ENCODE assay signal across 16 mouse cellular contexts in genomic region chr13:31004458-31004857, GRCm38 (mm10). TPM values are rescaled to one million over a fixed set of nuclear protein-coding genes. Genes with fewer than 3 reads are reported as not detected.
DNase-seq lines count a peak whose midpoint lies in the region; ATAC-seq and TF ChIP-seq lines count a peak whose summit lies in the region.
"Had no signal": no experiment of that assay in that cellular context is flagged by ENCODE, and none has a peak within 500 bp of the region (broad histone marks: within the 10 kb centered on the region; RNA-seq: fewer than 3 reads in every experiment).

No protein-coding gene starts in this region.

- H3K9ac ChIP-seq in heart, embryonic 13.5 days, result no peak overlapping the region
- H3K9ac ChIP-seq in intestine, embryonic 14.5 days (ENCODE audit: low read length), result no peak overlapping the region
- H3K9ac ChIP-seq in stomach, embryonic 14.5 days (replicated peaks; ENCODE audit: low read depth, low read length), result no peak overlapping the region
- H3K9ac ChIP-seq: limb, embryonic 15.5 days had no signal

- H3K4me2 ChIP-seq in heart, embryonic 13.5 days, result peak overlapping the region; percentile 31; the same call in 1 of the 2 replicates
- peak overlapping the region; percentile 27 for H3K4me2 ChIP-seq in intestine, embryonic 14.5 days (ENCODE audit: low read length)
- peak overlapping the region; percentile 22 for H3K4me2 ChIP-seq in stomach, embryonic 14.5 days (replicated peaks; ENCODE audit: low read depth, low read length)
- H3K4me2 ChIP-seq: limb, embryonic 15.5 days had no signal

- H3K4me3 ChIP-seq in heart, embryonic 13.5 days, result no peak overlapping the region
- no peak overlapping the region for H3K4me3 ChIP-seq in heart, embryonic 10.5 days
- H3K4me3 ChIP-seq in lung, adult 2 months (replicated peaks; ENCODE audit: extremely low read depth, low read depth, low read length), result peak overlapping the region; percentile 24
- H3K4me3 ChIP-seq in intestine, embryonic 14.5 days (ENCODE audit: low read depth, low read length), result no peak overlapping the region
- H3K4me3 ChIP-seq in stomach, embryonic 14.5 days (ENCODE audit: low read depth, low read length), result no peak overlapping the region
- H3K4me3 ChIP-seq: erythroblast, embryonic 14.5 days; limb, embryonic 15.5 days; midbrain, embryonic 10.5 days had no signal

- H3K36me3 ChIP-seq in heart, embryonic 13.5 days, result no peaks in the 10 kb centered on the region
- no peaks in the 10 kb centered on the region for H3K36me3 ChIP-seq in heart, embryonic 10.5 days
- no peaks in the 10 kb centered on the region for H3K36me3 ChIP-seq in intestine, embryonic 14.5 days (ENCODE audit: control insufficient read depth, insufficient read depth, low read length)
- no peaks in the 10 kb centered on the region for H3K36me3 ChIP-seq in stomach, embryonic 14.5 days (ENCODE audit: control insufficient read depth, insufficient read depth, low read length)
- H3K36me3 ChIP-seq: G1E; limb, embryonic 15.5 days; midbrain, embryonic 10.5 days had no signal

- H3K27ac ChIP-seq in heart, embryonic 13.5 days (replicated peaks), result no peak overlapping the region
- no peak overlapping the region for H3K27ac ChIP-seq in heart, embryonic 10.5 days
- no peak overlapping the region for H3K27ac ChIP-seq in intestine, embryonic 14.5 days (ENCODE audit: low read depth)
- no peak overlapping the region for H3K27ac ChIP-seq in stomach, embryonic 14.5 days (ENCODE audit: low read length)
- H3K27ac ChIP-seq: limb, embryonic 15.5 days; midbrain, embryonic 10.5 days had no signal

- no peak for ATAC-seq in heart, embryonic 13.5 days (ENCODE audit: extremely low read depth, insufficient number of reproducible peaks, low FRiP score, low TSS enrichment)
- no peak for ATAC-seq in intestine, embryonic 14.5 days (replicated peaks; ENCODE audit: low FRiP score, low TSS enrichment, low read depth)
- 0 out of 2 replicates have a peak, but pooled peaks have one; percentile 23 for ATAC-seq in stomach, embryonic 14.5 days (ENCODE audit: insufficient number of reproducible peaks, insufficient read depth, low FRiP score, low read depth)

- no peak for DNase-seq in heart, embryonic 10.5 days (ENCODE audit: low spot score)
- no peak for DNase-seq in lung, adult 2 months
- DNase-seq in lung, postnatal 36 days, result no peak
- DNase-seq in intestine, embryonic 14.5 days (ENCODE audit: low spot score), result no peak
- no peak for DNase-seq in left cerebral cortex, adult 9 months (ENCODE audit: low spot score in 2 of 2)
- DNase-seq in cerebellum, adult 8-10 months, result no peak
- DNase-seq: cerebellum, adult 2 months; kidney, adult 18-20 months; thymus, postnatal 14 days had no signal

- no peaks in the 10 kb centered on the region for H3K9me3 ChIP-seq in heart, embryonic 13.5 days
- no peaks in the 10 kb centered on the region for H3K9me3 ChIP-seq in heart, embryonic 10.5 days
- no peaks in the 10 kb centered on the region for H3K9me3 ChIP-seq in intestine, embryonic 14.5 days (ENCODE audit: control insufficient read depth, low read length)
- H3K9me3 ChIP-seq in stomach, embryonic 14.5 days (ENCODE audit: control insufficient read depth, low read depth, low read length), result no peaks in the 10 kb centered on the region
- H3K9me3 ChIP-seq: G1E; limb, embryonic 15.5 days; midbrain, embryonic 10.5 days had no signal

- H3K4me1 ChIP-seq in heart, embryonic 13.5 days, result no peaks in the 10 kb centered on the region
- no peaks in the 10 kb centered on the region for H3K4me1 ChIP-seq in heart, embryonic 10.5 days
- H3K4me1 ChIP-seq in lung, adult 2 months (ENCODE audit: control insufficient read depth, insufficient read depth, low read length), result peaks cover 6% of the 10 kb centered on the region; the same call in 1 of the 2 replicates
- no peaks in the 10 kb centered on the region for H3K4me1 ChIP-seq in intestine, embryonic 14.5 days (replicated peaks; ENCODE audit: control insufficient read depth, insufficient read depth, low read length)
- H3K4me1 ChIP-seq in stomach, embryonic 14.5 days (ENCODE audit: control insufficient read depth, insufficient read depth, low read length), result no peaks in the 10 kb centered on the region
- H3K4me1 ChIP-seq: midbrain, embryonic 10.5 days had no signal

- TF ChIP-seq CTCF in lung, adult 2 months (IDR thresholded peaks at IDR 0.05; ENCODE audit: insufficient read depth, low read length), result no peak

- WGBS in heart, embryonic 13.5 days, result 42% methylated on average over 12 of the region's 12 CpGs
- WGBS in heart, embryonic 10.5 days, result 57% methylated on average over 12 of the region's 12 CpGs
- WGBS in lung, adult 2 months, result 28% methylated on average over 12 of the region's 12 CpGs
- 45% methylated on average over 12 of the region's 12 CpGs for WGBS in intestine, embryonic 14.5 days
- WGBS in stomach, embryonic 14.5 days, result 30% methylated on average over 12 of the region's 12 CpGs

- TF ChIP-seq POLR2A in lung, adult 2 months (IDR thresholded peaks at IDR 0.05; ENCODE audit: borderline replicate concordance, extremely low read depth, low read depth, low read length), result no peak

- no peaks in the 10 kb centered on the region for H3K27me3 ChIP-seq in heart, embryonic 13.5 days (replicated peaks)
- no peaks in the 10 kb centered on the region for H3K27me3 ChIP-seq in heart, embryonic 10.5 days (ENCODE audit: insufficient read depth, poor library complexity, severe bottlenecking)
- no peaks in the 10 kb centered on the region for H3K27me3 ChIP-seq in intestine, embryonic 14.5 days (replicated peaks; ENCODE audit: control insufficient read depth, insufficient read depth, low read length)
- no peaks in the 10 kb centered on the region for H3K27me3 ChIP-seq in stomach, embryonic 14.5 days (ENCODE audit: control insufficient read depth, insufficient read depth, low read length)
- H3K27me3 ChIP-seq: limb, embryonic 15.5 days had no signal

RNA-seq across cellular contexts. Expression of gene Gm5447, which starts 30.5 kb away (rescaled TPM):
- polyA plus RNA-seq in heart, embryonic 13.5 days (2015; fragmentation: Nextera tagmentation; extraction: Ambion mirVana), result not detected in 2 replicates
- polyA plus RNA-seq in heart, embryonic 10.5 days (2016; fragmentation: Nextera tagmentation; extraction: Ambion mirVana), result 0.11 TPM in 1 of 2 replicates, not detected in the other
- polyA plus RNA-seq in lung, adult 2 months (2012; rRNA removed), result not detected in 2 replicates
- polyA plus RNA-seq in intestine, embryonic 14.5 days (2014; fragmentation: Nextera tagmentation; extraction: Ambion mirVana), result 0.09 TPM in 1 of 2 replicates, not detected in the other
- polyA plus RNA-seq in stomach, embryonic 14.5 days (2014; fragmentation: Nextera tagmentation; extraction: Ambion mirVana), result 0.13 and 0.14 TPM in 2 replicates
- polyA plus RNA-seq: cerebellum, adult 2 months; erythroblast, embryonic 14.5 days; G1E; neural tube, embryonic 11.5 days had no signal

RNA-seq across cellular contexts. Expression of gene Exoc2, which starts 30.6 kb away (rescaled TPM):
- polyA plus RNA-seq in heart, embryonic 13.5 days (2015; fragmentation: Nextera tagmentation; extraction: Ambion mirVana), result 20.1 and 20.9 TPM in 2 replicates
- polyA plus RNA-seq in heart, embryonic 10.5 days (2016; fragmentation: Nextera tagmentation; extraction: Ambion mirVana), result 26.4 and 31.0 TPM in 2 replicates
- 9.8 and 12.4 TPM in 2 replicates for polyA plus RNA-seq in lung, adult 2 months (2012; rRNA removed)
- polyA plus RNA-seq in intestine, embryonic 14.5 days (2014; fragmentation: Nextera tagmentation; extraction: Ambion mirVana), result 31.8 and 40.7 TPM in 2 replicates
- 36.0 and 37.1 TPM in 2 replicates for polyA plus RNA-seq in stomach, embryonic 14.5 days (2014; fragmentation: Nextera tagmentation; extraction: Ambion mirVana)

RNA-seq across cellular contexts. Expression of gene Hus1b, which starts 56.9 kb away (rescaled TPM):
- polyA plus RNA-seq in heart, embryonic 13.5 days (2015; fragmentation: Nextera tagmentation; extraction: Ambion mirVana), result not detected in 2 replicates
- polyA plus RNA-seq in heart, embryonic 10.5 days (2016; fragmentation: Nextera tagmentation; extraction: Ambion mirVana), result 0.11 and 0.12 TPM in 2 replicates
- 0.09 and 0.22 TPM in 2 replicates for polyA plus RNA-seq in lung, adult 2 months (2012; rRNA removed)
- polyA plus RNA-seq in intestine, embryonic 14.5 days (2014; fragmentation: Nextera tagmentation; extraction: Ambion mirVana), result 0.15 TPM in 1 of 2 replicates, not detected in the other
- 0.21 and 0.35 TPM in 2 replicates for polyA plus RNA-seq in stomach, embryonic 14.5 days (2014; fragmentation: Nextera tagmentation; extraction: Ambion mirVana)
- polyA plus RNA-seq: erythroblast, embryonic 14.5 days; G1E; limb, embryonic 15.5 days; neural tube, embryonic 11.5 days had no signal
